Mouse (Mus musculus) midbrain, embryonic 16.5 days (tissue): ENCODE measurements around the gene Ubac2. TPM values are rescaled to one million over a fixed set of nuclear protein-coding genes. Genes with fewer than 3 reads are reported as not detected.
"Not testable (repeated sequence)": the region's sequence is repeated elsewhere in the genome, so short reads cannot be mapped to it uniquely, and the experiment has no call there.

ENCODE experiments used
- ATAC-seq: fragments of 200-750 bp; cut with Nextera tagmentation; 2 replicates; pipeline ENCODE4 v1.8.0; 2017; ENCODE audit warnings: moderate TSS enrichment
- H3K27ac ChIP-seq: fragments of 300-500 bp; sonication (generic); 2 replicates; pipeline ENCODE4 v1.5.1; 2014; ENCODE audit warnings: mild to moderate bottlenecking, low read length, mixed read lengths
- H3K27me3 ChIP-seq: fragments of 300-500 bp; sonication (generic); 2 replicates; pipeline ENCODE4 v1.6.1; 2014; ENCODE audit warnings: low read depth, low read length, mixed read lengths; ENCODE audit not compliant: control insufficient read depth, insufficient read depth
- H3K36me3 ChIP-seq: fragments of 300-500 bp; sonication (generic); 2 replicates; pipeline ENCODE4 v1.6.1; 2014; ENCODE audit warnings: mild to moderate bottlenecking, low read length, moderate library complexity, mixed read lengths; ENCODE audit not compliant: control insufficient read depth, insufficient read depth
- H3K4me1 ChIP-seq: fragments of 300-500 bp; sonication (generic); 2 replicates; pipeline ENCODE4 v1.6.1; 2014; ENCODE audit warnings: mild to moderate bottlenecking, low read length, mixed read lengths; ENCODE audit not compliant: control insufficient read depth, insufficient read depth
- H3K4me2 ChIP-seq: fragments of 300-500 bp; sonication (generic); 2 replicates; pipeline ENCODE4 v1.6.1; 2014; ENCODE audit warnings: mild to moderate bottlenecking, low read length, mixed read lengths
- H3K4me3 ChIP-seq: fragments of 300-500 bp; sonication (generic); 2 replicates; pipeline ENCODE4 v1.5.1; 2014; ENCODE audit warnings: low read depth, mild to moderate bottlenecking, low read length, moderate library complexity, mixed read lengths
- H3K9ac ChIP-seq: fragments of 300-500 bp; sonication (generic); 2 replicates; pipeline ENCODE4 v1.6.1; 2014; ENCODE audit warnings: low read depth, low read length, mixed read lengths
- H3K9me3 ChIP-seq: fragments of 300-500 bp; sonication (generic); replicated peaks from 2 replicates; pipeline ENCODE4 v1.6.1; 2014; ENCODE audit warnings: mild to moderate bottlenecking, low read length, mixed read lengths; ENCODE audit not compliant: control insufficient read depth, poor library complexity, severe bottlenecking
- WGBS: fragments of 180-500 bp; shearing (Covaris S2); extraction: QIAGEN DNeasy Blood & Tissue Kit; methylation state at CpG from one replicate; pipeline ENCODE4 v1.1.7; 2014; 5-methylcytosine and 5-hydroxymethylcytosine counted together
- polyA plus RNA-seq: library from polyadenylated mRNA; unstranded; fragments of >200 nt; fragmentation: Nextera tagmentation; extraction: Ambion mirVana; gene quantifications from 2 replicates; pipeline ENCODE4 v1.2.1, GENCODE M21; 2015

Ubac2 gene
- polyA plus RNA-seq, 1 experiment from 2014 or later = 48.5 TPM

- ATAC-seq = no peak
- 68% methylated on average over 3 of the region's 3 CpGs for WGBS
These were observed 11.8 kb upstream of the Ubac2 start for GRCm38 (mm10) chr14:121866574-121866973.

GRCm38 (mm10) chr14:121869111-121869510 lies 9.3 kb upstream of the Ubac2 start:
- Histone ChIP-seq H3K9me3 (no peaks in the 10 kb centered on the region), H3K4me2 (no peak overlapping the region), H3K9ac (no peak overlapping the region), H3K4me3 (no peak overlapping the region), H3K27me3 (no peaks in the 10 kb centered on the region), H3K36me3 (no peaks in the 10 kb centered on the region), H3K4me1 (no peaks in the 10 kb centered on the region), H3K27ac (no peak overlapping the region)
- 65% methylated on average over 1 of the region's 1 CpGs for WGBS
- ATAC-seq = no peak

More at GRCm38 (mm10) chr14:121866574-121866973, 11.8 kb upstream of the Ubac2 start:
- Histone ChIP-seq H3K4me2 (no peak overlapping the region), H3K4me1 (no peaks in the 10 kb centered on the region), H3K9me3 (no peaks in the 10 kb centered on the region), H3K9ac (no peak overlapping the region), H3K27ac (no peak overlapping the region), H3K36me3 (no peaks in the 10 kb centered on the region), H3K27me3 (no peaks in the 10 kb centered on the region), H3K4me3 (no peak overlapping the region)

GRCm38 (mm10) chr14:121872760-121873159 lies 5.7 kb upstream of the Ubac2 start:
- no peaks in the 10 kb centered on the region for H3K36me3 ChIP-seq

GRCm38 (mm10) chr14:121873172-121873571 lies 5.2 kb upstream of the Ubac2 start:
- no peaks in the 10 kb centered on the region for H3K27me3 ChIP-seq
- H3K4me2 ChIP-seq = no peak overlapping the region
- 88% methylated on average over 2 of the region's 2 CpGs for WGBS
- no peak overlapping the region for H3K4me3 ChIP-seq
- H3K9ac ChIP-seq = no peak overlapping the region
- H3K9me3 ChIP-seq = no peaks in the 10 kb centered on the region
- no peak for ATAC-seq
- H3K4me1 ChIP-seq = no peaks in the 10 kb centered on the region
- no peaks in the 10 kb centered on the region for H3K36me3 ChIP-seq
- no peak overlapping the region for H3K27ac ChIP-seq

More at GRCm38 (mm10) chr14:121872760-121873159, 5.7 kb upstream of the Ubac2 start:
- Histone ChIP-seq H3K9ac (no peak overlapping the region), H3K4me3 (no peak overlapping the region), H3K27ac (no peak overlapping the region), H3K4me1 (no peaks in the 10 kb centered on the region), H3K9me3 (no peaks in the 10 kb centered on the region), H3K27me3 (no peaks in the 10 kb centered on the region), H3K4me2 (no peak overlapping the region)
- WGBS = 96% methylated on average over 1 of the region's 1 CpGs
- no peak for ATAC-seq

GRCm38 (mm10) chr14:121873646-121874045 lies 4.8 kb upstream of the Ubac2 start:
- 89% methylated on average over 4 of the region's 4 CpGs for WGBS
- no peaks in the 10 kb centered on the region for H3K4me1 ChIP-seq
- H3K4me3 ChIP-seq = no peak overlapping the region
- ATAC-seq = no peak
- no peaks in the 10 kb centered on the region for H3K27me3 ChIP-seq
- H3K9me3 ChIP-seq = no peaks in the 10 kb centered on the region
- H3K9ac ChIP-seq = no peak overlapping the region
- no peaks in the 10 kb centered on the region for H3K36me3 ChIP-seq
- no peak overlapping the region for H3K27ac ChIP-seq
- H3K4me2 ChIP-seq = no peak overlapping the region

- 77% methylated on average over 2 of the region's 2 CpGs for WGBS
- H3K27me3 ChIP-seq, H3K4me3 ChIP-seq, H3K9ac ChIP-seq, H3K27ac ChIP-seq, H3K9me3 ChIP-seq, ATAC-seq, H3K4me2 ChIP-seq, H3K36me3 ChIP-seq: not testable (repeated sequence)
- peaks cover 14% of the 10 kb centered on the region for H3K4me1 ChIP-seq
These were observed 2.2 kb upstream of the Ubac2 start for GRCm38 (mm10) chr14:121876190-121876589.

GRCm38 (mm10) chr14:121876860-121877259 lies 1.6 kb upstream of the Ubac2 start:
- Histone ChIP-seq H3K27me3 (no peaks in the 10 kb centered on the region), H3K36me3 (no peaks in the 10 kb centered on the region), H3K27ac (no peak overlapping the region), H3K4me2 (no peak overlapping the region), H3K4me1 (peaks cover 17% of the 10 kb centered on the region), H3K9ac (no peak overlapping the region), H3K4me3 (no peak overlapping the region), H3K9me3 (no peaks in the 10 kb centered on the region)
- WGBS = 90% methylated on average over 2 of the region's 2 CpGs
- ATAC-seq = no peak

- Histone ChIP-seq H3K27me3 (no peaks in the 10 kb centered on the region), H3K9ac (peak overlapping the region; percentile 74), H3K4me3 (peak overlapping the region; percentile 66), H3K36me3 (no peaks in the 10 kb centered on the region), H3K27ac (no peak overlapping the region), H3K4me1 (peaks cover 19% of the 10 kb centered on the region), H3K9me3 (no peaks in the 10 kb centered on the region), H3K4me2 (peak overlapping the region; percentile 68)
- 36% methylated on average over 8 of the region's 8 CpGs for WGBS
- ATAC-seq = no peak
These were observed 780 bp upstream of the Ubac2 start for GRCm38 (mm10) chr14:121877640-121878039.

GRCm38 (mm10) chr14:121878859-121879206 lies 413 bp downstream of the Ubac2 start:
- no peak for ATAC-seq
- 0% methylated on average over 27 of the region's 27 CpGs for WGBS
- Histone ChIP-seq H3K9me3 (no peaks in the 10 kb centered on the region), H3K27me3 (no peaks in the 10 kb centered on the region), H3K9ac (peak overlapping the region; percentile 85), H3K36me3 (no peaks in the 10 kb centered on the region), H3K4me1 (peaks cover 19% of the 10 kb centered on the region), H3K4me3 (peak overlapping the region; percentile 66), H3K27ac (peak overlapping the region; percentile 87), H3K4me2 (peak overlapping the region; percentile 72)
